Mouse (Mus musculus) subcutaneous adipose tissue, adult 2 months (tissue): ENCODE data around the gene Rnf227. TPM values are rescaled to one million over a fixed set of nuclear protein-coding genes. Genes with fewer than 3 reads are reported as not detected.

ENCODE experiments used
- polyA plus RNA-seq: library from polyadenylated mRNA; depleted of rRNA; stranded (reverse); fragments of >200 nt; gene quantifications from 2 replicates; pipeline ENCODE4 v1.2.3, GENCODE M21; 2012; ENCODE audit warnings: low replicate concordance; rRNA removed

Rnf227 gene
- 0.73 and 2.0 TPM in 2 replicates for polyA plus RNA-seq

DNA sequence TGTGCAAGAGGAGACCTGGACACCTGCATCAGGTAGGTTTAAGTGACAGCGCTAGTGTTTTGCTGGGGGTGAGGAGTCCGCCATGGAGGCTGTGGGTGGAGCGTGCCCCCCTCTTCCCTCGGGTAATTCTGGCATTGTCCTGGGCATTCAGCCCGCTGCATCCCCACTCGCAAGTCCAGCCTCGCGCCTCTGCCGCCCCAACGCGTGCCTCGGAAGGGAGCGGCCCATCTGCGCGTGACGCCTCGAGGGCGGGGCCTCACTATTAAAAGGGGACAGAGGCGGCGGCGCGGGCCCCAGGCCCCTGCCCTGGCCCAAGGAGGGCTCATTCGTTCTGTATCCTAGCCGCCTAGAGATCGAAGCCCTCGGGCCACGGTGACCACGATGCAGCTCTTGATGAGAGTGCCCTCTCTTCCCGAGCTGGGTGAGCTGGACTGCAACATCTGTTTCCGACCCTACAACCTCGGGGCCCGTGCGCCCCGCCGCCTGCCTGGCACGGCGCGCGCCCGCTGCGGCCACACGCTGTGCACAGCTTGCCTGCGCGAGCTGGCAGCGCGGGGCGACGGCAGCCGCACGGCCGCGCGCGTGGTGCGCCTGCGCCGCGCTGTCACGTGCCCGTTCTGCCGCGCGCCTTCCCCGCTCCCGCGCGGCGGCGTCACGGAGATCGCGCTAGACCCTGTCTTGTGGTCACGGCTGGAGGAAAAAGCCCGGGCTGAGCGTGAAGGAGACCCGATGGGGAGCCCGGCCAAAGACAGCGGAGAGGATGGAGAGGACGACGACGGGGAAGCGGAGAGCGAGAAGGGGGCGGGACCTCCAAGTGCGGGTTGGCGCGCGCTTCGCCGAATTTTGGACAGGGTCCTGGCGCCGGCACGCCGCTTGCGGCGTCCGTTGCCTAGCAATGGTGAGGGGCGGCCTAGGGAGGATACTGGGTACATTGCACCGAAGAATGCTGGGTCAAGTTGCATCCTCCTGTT is at the start of gene Rnf227:
TSS of gene Rnf227 (plus strand) at position 301 of the 971 bp plus-strand sequence.

DNA sequence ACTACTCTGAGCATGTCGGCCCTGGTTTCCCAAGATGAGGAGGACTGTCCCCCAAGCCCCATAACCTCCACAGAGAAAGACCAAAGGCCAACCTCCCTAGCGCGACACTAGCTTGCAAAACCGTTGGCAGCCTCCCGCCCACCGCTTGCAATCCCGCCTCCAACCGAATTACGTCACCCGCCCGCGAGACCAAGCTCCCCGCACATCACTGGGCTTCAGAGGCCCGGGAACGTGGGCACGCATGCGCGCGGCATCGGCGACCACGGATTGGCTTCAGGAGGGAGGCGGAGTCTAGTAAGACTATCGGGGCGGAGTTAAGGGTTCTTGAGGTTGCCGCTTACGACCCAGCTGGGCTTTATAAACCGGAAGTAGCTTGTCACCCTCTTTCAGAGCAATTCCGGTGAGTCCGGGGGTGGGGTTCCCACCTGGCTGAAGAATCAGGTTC is 16.6 kb upstream of the Rnf227 start, which contains the start of the genes Cntrob and Trappc1:
TSS of gene Cntrob (minus strand) at position 109 of the 445 bp plus-strand sequence.
TSS of gene Trappc1 (plus strand) at position 314 of the 445 bp plus-strand sequence.

DNA sequence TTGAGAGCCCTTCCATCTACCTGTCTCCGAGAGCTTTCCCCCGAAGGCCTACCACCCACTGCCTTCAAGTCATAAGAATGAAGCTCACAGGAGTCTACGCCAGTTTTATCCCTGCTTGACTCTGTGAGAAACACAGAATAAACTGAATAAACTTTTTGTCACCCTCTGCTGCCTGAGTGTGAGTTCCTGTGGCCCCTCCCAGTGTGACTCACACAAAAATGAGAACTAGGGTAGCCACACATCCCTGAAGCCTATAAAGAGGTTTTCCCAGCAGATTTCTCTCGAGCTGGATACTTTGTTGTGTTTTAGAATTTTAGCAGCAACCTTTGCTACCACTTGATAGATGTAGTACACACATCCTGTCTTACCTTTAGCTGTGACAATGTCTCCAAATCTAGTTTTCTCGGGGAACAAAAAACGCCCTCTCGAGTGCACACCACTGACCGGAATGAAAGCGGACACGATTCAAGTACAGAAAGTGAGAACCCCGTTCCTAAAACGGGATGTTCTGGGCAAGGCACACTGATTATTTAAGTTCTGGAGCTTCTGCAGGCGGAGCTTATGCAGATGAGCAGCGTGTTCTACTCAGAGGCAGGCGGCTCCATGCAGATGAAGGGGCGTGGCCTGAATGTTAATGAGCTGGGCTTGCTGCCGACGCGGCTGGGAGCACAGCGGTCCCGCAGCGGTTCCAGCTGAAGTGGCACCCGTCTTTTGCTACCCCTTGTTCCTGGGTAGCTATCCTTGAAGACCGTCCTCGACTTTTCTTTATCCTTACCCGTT is 14.4 kb upstream of the Rnf227 start, which contains the start of gene Kcnab3:
TSS of gene Kcnab3 (plus strand) at position 631 of the 780 bp plus-strand sequence.

DNA sequence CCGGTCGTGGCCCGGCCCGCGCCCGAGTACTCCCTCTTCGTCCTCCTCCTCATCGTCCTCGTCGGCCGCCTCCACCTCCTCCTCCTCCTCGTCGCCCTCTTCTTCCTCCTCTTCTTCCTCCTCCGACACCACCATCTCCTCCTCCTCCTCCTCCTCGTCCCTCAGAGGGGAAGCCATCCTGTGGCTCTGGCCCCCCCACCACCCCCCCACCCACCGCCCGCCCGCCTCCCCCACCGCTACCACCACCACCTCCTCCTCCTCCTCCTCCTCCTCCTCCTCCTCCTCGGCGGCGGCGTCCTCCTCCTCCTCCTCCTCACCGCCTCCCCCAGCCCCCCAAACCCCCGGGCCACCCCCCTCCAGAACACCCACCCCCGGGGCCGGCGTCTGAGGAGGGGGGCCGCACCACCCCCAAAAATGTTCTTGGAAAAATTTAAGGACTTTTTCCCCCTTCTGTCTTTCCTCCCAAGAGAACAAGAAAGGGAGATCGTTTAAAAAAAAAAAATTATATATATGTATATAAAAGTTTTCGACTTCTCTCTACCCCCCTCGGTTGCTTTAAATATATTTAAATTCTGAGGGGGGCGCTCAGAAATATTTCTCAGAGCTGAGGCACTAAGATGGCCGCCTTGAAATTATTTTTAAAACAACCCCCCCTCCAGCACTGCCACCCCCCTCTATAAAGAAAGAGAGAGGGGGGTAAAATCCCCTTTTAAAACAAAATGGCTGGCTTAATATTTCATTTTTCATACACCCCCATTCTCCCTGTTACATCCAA is 29.1 kb downstream of the Rnf227 start, which contains the start of gene Chd3:
TSS of gene Chd3 (minus strand) at position 192 of the 775 bp plus-strand sequence.

Other genes with a start within 250 kb of the Rnf227 start
- gene Per1, start 245.2 kb upstream of the Rnf227 start, polyA plus RNA-seq = 20.2 and 56.0 TPM in 2 replicates
- 0.14 and 0.26 TPM in 2 replicates for gene Hes7, start 220.1 kb upstream of the Rnf227 start, polyA plus RNA-seq
- gene 9130213A22Rik, start 217.9 kb upstream of the Rnf227 start, polyA plus RNA-seq = 0.90 and 2.0 TPM in 2 replicates
- gene Aloxe3, start 214.6 kb upstream of the Rnf227 start, polyA plus RNA-seq = 0.44 and 1.8 TPM in 2 replicates
- 0.06 TPM in 1 of 2 replicates, not detected in the other for gene Alox12b, start 183.5 kb upstream of the Rnf227 start, polyA plus RNA-seq
- gene Alox8, start 142.6 kb upstream of the Rnf227 start, polyA plus RNA-seq = not detected in 2 replicates
- 0.01 TPM in 1 of 2 replicates, not detected in the other for gene Gucy2e, start 103.4 kb upstream of the Rnf227 start, polyA plus RNA-seq
- gene Cntrob, start 16.7 kb upstream of the Rnf227 start, polyA plus RNA-seq = 5.7 and 11.8 TPM in 2 replicates
- gene Trappc1, start 16.5 kb upstream of the Rnf227 start, polyA plus RNA-seq = 72.6 and 77.1 TPM in 2 replicates
- gene Kcnab3, start 14.2 kb upstream of the Rnf227 start, polyA plus RNA-seq = 0.92 and 2.9 TPM in 2 replicates
- 45.5 and 209 TPM in 2 replicates for gene Chd3, start 28.9 kb downstream of the Rnf227 start, polyA plus RNA-seq
- 180 and 191 TPM in 2 replicates for gene Naa38, start 55.0 kb downstream of the Rnf227 start, polyA plus RNA-seq
- 30.0 and 32.3 TPM in 2 replicates for gene Cyb5d1, start 55.2 kb downstream of the Rnf227 start, polyA plus RNA-seq
- gene Tmem88, start 57.8 kb downstream of the Rnf227 start, polyA plus RNA-seq = 50.9 and 97.6 TPM in 2 replicates
- 8.0 and 17.4 TPM in 2 replicates for gene Kdm6b, start 73.2 kb downstream of the Rnf227 start, polyA plus RNA-seq
- 0.29 and 1.4 TPM in 2 replicates for gene Dnah2, start 208.6 kb downstream of the Rnf227 start, polyA plus RNA-seq
- 0.49 and 29.6 TPM in 2 replicates for gene Efnb3, start 219.7 kb downstream of the Rnf227 start, polyA plus RNA-seq
- 15.8 and 19.8 TPM in 2 replicates for gene Wrap53, start 239.8 kb downstream of the Rnf227 start, polyA plus RNA-seq
- 68.6 and 188 TPM in 2 replicates for gene Trp53, start 239.9 kb downstream of the Rnf227 start, polyA plus RNA-seq